Mouse (Mus musculus) T-helper 2 cell (primary cell): Measurements from ENCODE around the gene A730049H05Rik.

Source experiments
- in situ Hi-C: fragments of 300-600 bp; cut with MboI, MseI; formaldehyde crosslinking; loops from one replicate; pipeline ENCODE4 v1.15.1; 2025; ENCODE audit warnings: high pct_unique_total_duplicates

The A730049H05Rik gene

GRCm38 (mm10) chr6:92878771-92879170 is 62.5 kb downstream of the A730049H05Rik start:
- in situ Hi-C loops, result no loop called here

GRCm38 (mm10) chr6:92879700-92880265 is 63.5 kb downstream of the A730049H05Rik start:
- in situ Hi-C loops, result no loop called here

GRCm38 (mm10) chr6:92882446-92882845 is 66.2 kb downstream of the A730049H05Rik start:
- in situ Hi-C loops, result no loop called here

DNA sequence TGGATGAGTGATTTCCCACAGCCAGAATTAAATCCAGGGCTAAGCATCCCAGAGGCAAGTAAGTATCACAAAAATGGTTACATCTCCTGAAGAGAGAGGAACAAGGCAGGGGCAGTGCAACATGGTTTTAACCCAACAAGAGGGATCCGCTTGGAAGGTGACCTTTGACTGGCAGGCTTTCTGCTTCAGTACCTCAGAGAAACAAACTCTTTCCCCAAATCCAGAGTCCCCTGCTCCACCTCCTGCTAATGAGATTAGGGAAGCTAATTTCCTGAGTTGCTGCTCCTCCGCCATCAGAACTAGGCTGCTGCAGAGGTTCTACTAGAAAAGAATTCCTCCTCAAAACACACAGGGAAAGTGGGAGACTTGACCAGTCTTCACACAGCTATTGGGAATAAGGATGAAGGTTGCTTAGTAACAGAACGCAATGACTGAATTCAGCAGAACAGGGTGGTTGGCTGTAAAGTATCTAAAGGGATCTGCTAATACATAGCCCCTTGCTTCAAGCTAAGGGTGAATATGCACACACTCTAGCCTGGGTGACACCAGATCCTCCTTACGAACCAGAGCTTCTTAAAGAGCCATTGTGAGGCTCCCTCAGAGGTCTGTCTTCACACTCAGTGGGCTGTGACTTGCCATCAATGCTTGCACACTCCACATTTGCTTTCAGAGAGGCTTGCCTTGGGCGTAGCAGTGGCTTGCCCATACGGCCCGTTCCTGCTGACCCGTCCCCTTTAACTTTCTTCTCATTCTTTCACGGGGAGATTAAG is 67.0 kb downstream of the A730049H05Rik start:
- in situ Hi-C loops, result no loop called here

DNA sequence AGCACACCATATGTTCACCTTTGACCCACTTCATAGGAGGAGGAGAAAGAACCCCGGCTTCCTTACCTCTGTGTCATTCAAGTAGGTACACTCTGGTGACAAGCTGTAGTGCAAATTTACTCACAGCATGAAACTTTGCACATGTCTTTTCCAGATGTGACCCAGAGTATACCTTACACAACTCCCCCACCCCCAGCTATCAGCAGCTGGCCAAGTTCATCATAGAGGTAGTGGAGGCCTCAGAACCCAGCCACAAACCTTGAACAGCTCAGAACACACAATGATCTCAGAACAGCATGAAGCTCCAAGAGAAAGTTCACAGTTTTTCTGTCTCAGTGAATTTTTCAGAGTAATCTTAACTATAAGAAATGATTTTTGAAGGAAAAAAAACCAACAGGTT is 75.3 kb downstream of the A730049H05Rik start:
- in situ Hi-C loops, result no loop called here
